Mouse (Mus musculus): Measurements from ENCODE around the gene Zfp423.

DNA sequence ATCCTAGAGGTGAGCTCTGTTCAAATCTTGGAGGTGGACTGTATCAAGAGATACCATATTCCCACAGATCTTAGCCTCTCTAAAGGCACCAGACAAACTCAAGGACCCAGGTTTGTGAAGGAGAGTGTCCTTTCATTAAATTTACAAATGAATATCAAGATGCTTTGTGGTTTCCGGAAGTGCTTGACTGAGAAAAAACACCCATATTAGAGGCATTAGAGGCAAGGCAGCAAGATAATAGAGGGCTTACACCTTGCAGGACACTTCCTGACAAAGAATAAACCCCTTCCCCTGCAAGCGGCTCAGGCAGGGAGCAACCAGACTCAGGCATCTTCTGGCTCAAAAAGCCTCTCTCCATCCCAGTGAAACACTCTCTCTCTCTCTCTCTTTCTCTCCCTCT is 78.3 kb downstream of the Zfp423 start:
- TF ChIP-seq CTCF (IDR thresholded peaks at IDR 0.05; ENCODE audit: insufficient read depth, low read depth, low read length) (no peak), POLR2A (IDR thresholded peaks at IDR 0.05; ENCODE audit: insufficient read depth, low read depth, low read length) (no peak)
